Mouse (Mus musculus): ENCODE results near the gene Trpm1.

- TF ChIP-seq CTCF (IDR thresholded peaks at IDR 0.05; ENCODE audit: extremely low read depth, insufficient read depth, low read length) (no peak), POLR2A (IDR thresholded peaks at IDR 0.05; ENCODE audit: extremely low read depth, insufficient read depth, low read length) (no peak)
Observed at GRCm38 (mm10) chr7:64253736-64254135, 100.1 kb downstream of the Trpm1 start.
